Mouse (Mus musculus) right cerebral cortex, postnatal 10 days (tissue): ENCODE measurements around the gene Unc79.
A peak's percentile ranks its signal among the peaks of the same experiment; 100 is the strongest.

ENCODE experiments used
- DNase-seq, 2 experiments: peaks; one replicate each; pipeline ENCODE4 v3.0.0; 2021; ENCODE audit warnings: low spot score in 2 of 2

Gene Unc79

GRCm38 (mm10) chr12:102948778-102949394 is at the start of gene Unc79:
Gene Unc79 (plus strand): TSS chr12:102948859.
- peak; percentile 92 to 94 for DNase-seq

GRCm38 (mm10) chr12:102899091-102899490 is 49.6 kb upstream of the Unc79 start, which contains the start of gene Cox8c:
Gene Cox8c (plus strand): TSS chr12:102899316.
- no peak for DNase-seq

- no peak for DNase-seq
These were observed 40.5 kb upstream of the Unc79 start for GRCm38 (mm10) chr12:102908191-102908590.

GRCm38 (mm10) chr12:102916073-102916472 is 32.6 kb upstream of the Unc79 start:
- no peak for DNase-seq

GRCm38 (mm10) chr12:102929764-102930163 is 18.9 kb upstream of the Unc79 start:
- DNase-seq, result no peak

- DNase-seq, result no peak
These were observed 18.3 kb upstream of the Unc79 start for GRCm38 (mm10) chr12:102930335-102930734.

- no peak for DNase-seq
These were observed 17.9 kb upstream of the Unc79 start for GRCm38 (mm10) chr12:102930789-102931188.

- no peak for DNase-seq
These were observed 12.8 kb upstream of the Unc79 start for GRCm38 (mm10) chr12:102935892-102936291.

- DNase-seq, result no peak
These were observed 3.1 kb upstream of the Unc79 start for GRCm38 (mm10) chr12:102945571-102945970.

- no peak for DNase-seq
These were observed 833 bp upstream of the Unc79 start for GRCm38 (mm10) chr12:102947826-102948225.

GRCm38 (mm10) chr12:102949395-102950208 is 943 bp downstream of the Unc79 start:
- DNase-seq, result peak; percentile 86 to 88

GRCm38 (mm10) chr12:102960051-102960775 is 11.6 kb downstream of the Unc79 start:
- DNase-seq, result no peak

- no peak for DNase-seq
These were observed 12.4 kb downstream of the Unc79 start for GRCm38 (mm10) chr12:102961066-102961465.

- no peak for DNase-seq
These were observed 15.8 kb downstream of the Unc79 start for GRCm38 (mm10) chr12:102964486-102964885.

GRCm38 (mm10) chr12:102980584-102980983 is 31.9 kb downstream of the Unc79 start:
- no peak for DNase-seq

GRCm38 (mm10) chr12:102981543-102981942 is 32.9 kb downstream of the Unc79 start:
- no peak for DNase-seq

- DNase-seq, result peak in 1 of 2 experiments; percentile 49
These were observed 36.7 kb downstream of the Unc79 start for GRCm38 (mm10) chr12:102985401-102985800.

- no peak for DNase-seq
These were observed 39.1 kb downstream of the Unc79 start for GRCm38 (mm10) chr12:102987736-102988135.

GRCm38 (mm10) chr12:103008491-103008890 is 59.8 kb downstream of the Unc79 start:
- DNase-seq, result no peak

- DNase-seq, result no peak
These were observed 69.5 kb downstream of the Unc79 start for GRCm38 (mm10) chr12:103018161-103018560.

GRCm38 (mm10) chr12:103036692-103037091 is 88.0 kb downstream of the Unc79 start:
- no peak for DNase-seq

- DNase-seq, result no peak
These were observed 90.7 kb downstream of the Unc79 start for GRCm38 (mm10) chr12:103039332-103039731.
